Mouse (Mus musculus): ENCODE measurements around the gene Myom3.

The Myom3 gene

GRCm38 (mm10) chr4:135804169-135804568 lies 44.7 kb downstream of the Myom3 start:
- in situ Hi-C loops (cut with MboI, MseI) = loop anchor here (5.0 kb wide), 2 partner anchors 123 to 143 kb away; partner anchors contain the start of gene Hmgcl (in 1 of the 2)

- in situ Hi-C loops (cut with MboI, MseI) = no loop called here
These were observed 55.4 kb downstream of the Myom3 start for GRCm38 (mm10) chr4:135814896-135815295.

DNA sequence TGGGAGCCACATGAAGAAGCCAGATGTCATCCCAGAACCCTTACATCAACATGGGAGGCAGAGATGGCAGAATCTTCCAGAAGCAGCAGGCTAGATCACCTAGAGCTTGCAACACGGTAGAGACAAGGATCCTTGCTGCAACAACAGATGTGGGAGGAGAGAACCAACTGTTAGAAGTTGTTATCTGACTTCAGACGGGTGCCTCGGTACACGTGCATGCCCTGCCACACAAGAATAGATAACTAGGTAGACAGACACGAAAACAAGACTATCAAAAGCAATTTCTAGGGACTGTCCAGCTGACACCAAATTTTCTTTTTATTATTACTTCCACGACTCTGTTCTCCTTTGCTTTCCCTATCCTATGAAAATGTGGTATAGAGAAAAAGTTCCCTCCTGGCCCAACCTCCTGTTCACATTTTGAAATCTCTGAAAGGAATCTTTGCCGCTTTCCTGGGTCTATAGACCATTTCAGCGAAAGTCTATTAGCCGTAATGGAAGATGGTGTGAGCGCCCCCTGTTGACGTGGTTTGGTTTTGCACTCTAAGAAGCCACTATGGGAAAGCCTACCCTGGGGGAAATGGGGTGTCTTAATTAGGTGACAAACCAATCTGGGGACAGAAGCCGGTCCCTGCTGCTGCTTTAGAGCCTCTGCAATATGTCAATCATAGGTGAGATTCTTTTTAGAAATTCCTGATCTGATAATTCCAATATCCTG lies 57.5 kb downstream of the Myom3 start:
- in situ Hi-C loops (cut with MboI, MseI) = no loop called here

GRCm38 (mm10) chr4:135818366-135818765 lies 58.9 kb downstream of the Myom3 start:
- in situ Hi-C loops (cut with MboI, MseI) = no loop called here

DNA sequence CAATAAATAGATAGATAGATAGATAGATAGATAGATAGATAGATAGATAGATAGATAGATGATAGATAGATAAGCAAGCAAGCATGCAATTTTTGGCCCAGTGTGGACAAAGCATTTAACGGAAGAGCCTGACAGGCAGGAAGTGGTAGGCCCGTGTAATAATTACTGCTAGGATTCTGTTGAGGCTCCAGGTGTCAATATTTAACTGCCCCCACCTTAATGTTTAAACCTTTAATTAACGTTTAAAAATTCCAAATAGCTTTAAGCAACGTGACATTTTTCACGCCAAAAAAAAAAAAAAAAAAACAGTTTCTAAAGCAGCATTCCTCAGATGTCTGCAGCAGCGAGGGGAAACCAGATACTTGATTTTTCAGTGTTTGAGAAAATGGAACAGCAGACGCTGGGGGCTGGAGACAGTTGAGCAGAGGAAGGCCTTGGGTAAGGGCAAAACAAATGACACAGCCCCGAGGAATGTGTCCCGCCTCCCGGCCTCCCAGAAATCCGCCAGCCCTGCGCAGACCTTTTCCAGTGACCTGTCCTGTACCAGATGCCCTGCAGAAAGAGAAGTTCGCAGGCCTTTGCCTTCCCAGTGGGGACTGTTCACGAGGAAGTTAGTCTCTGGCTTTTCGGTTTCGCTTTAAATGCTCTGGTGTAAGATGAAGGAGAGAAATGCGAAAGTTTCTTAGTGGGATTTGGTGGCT lies 60.5 kb downstream of the Myom3 start:
- in situ Hi-C loops (cut with MboI, MseI) = no loop called here

- in situ Hi-C loops (cut with MboI, MseI) = no loop called here
These were observed 62.3 kb downstream of the Myom3 start for GRCm38 (mm10) chr4:135821772-135822171.

DNA sequence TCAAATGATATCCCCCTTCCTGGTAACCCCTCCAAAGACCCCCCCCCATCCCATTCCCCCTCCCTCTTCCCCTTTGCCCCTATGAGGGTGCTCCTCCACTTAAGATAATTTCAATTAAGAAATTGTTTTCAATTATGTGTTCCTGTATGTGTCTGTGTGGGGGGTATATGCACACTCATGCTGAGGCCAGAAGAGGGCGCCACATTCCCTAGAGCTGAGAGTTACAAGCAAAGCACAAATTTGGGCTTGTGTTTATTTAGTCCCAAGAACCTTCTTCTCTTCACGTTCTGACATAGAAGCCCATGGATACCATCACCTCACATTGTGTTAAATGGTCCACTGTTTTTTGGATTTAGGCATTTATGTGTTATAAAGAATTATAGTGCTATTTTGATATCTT lies 63.8 kb downstream of the Myom3 start:
- in situ Hi-C loops (cut with MboI, MseI) = no loop called here

DNA sequence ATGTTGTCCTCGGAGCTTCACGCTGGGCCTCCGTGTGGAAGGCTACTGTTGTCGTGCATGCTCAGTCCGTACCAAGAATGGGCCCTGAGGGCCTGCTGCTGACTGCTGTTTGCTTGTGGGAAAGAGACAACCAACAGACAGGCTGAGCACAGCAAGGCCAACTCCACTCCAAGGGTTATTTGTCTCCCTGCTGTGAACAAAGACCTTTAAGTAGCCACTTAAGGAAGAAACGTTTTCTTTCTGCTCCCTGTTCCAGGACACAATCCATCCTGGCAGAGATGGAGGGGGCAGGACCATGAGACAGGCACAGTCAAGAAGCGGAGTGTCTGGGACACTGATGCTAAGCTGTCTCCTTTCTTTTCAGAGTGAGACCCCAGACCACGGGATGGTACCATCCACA lies 64.7 kb downstream of the Myom3 start:
- in situ Hi-C loops (cut with MboI, MseI) = no loop called here

DNA sequence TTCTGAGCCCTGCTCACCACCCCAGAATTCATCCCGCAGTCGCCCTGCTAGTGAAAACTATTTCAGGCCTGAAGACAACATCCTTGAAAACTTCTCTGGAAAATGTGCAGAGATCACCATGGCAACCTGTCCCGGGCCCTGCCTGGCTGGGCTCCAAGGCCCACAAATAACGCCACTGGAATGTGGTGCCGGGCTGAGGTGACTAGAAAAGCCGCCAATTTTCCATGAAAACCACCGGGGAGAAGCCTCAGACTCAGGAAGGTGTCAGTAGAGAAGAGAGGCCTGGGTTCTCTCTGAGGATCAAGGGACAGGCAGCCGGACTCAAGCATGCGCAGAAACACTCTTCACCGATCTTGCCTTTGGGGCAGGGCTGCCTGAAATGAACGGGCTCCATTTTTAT lies 69.0 kb downstream of the Myom3 start:
- in situ Hi-C loops (cut with MboI, MseI) = no loop called here

GRCm38 (mm10) chr4:135832070-135832469 lies 72.6 kb downstream of the Myom3 start:
- in situ Hi-C loops (cut with MboI, MseI) = no loop called here

DNA sequence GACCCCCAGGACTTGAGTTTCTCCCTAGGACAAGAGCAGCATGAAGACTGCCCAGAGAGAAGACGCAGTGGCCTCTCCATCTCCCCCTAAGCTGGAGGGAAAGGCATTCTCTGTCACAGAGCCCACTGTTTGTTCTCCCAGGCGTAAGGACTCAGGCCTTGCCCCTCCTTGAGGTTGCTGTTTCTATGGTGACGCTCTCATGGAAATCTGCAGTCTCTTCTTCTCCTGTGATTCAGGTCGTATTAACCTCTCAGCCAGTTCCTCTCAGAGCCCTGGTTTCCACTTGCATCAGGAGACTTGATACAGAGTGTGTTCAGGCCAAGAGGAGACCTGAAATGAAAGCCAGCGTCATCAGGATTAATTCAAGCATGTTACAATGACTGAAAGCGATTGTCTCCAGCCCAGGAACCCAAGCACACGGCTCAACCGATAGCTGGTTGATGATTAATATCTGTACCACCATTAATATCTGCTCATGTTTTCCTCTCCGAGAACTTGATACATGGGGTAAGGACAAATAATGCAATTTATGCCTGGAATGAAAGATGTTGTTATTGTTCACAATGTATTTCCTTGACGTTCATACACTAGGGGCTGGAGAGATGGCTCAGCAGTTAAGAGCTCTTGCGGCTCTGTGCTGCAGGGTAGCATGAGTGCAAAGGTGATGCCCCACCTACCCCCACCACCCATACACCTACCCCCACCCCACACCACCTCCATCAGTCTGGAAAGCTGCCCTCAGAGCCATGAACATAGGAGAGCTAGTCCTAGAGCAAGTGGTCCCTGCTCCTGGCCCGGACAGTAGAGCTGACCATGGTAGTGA lies 74.0 kb downstream of the Myom3 start:
- in situ Hi-C loops (cut with MboI, MseI) = no loop called here

- in situ Hi-C loops (cut with MboI, MseI) = no loop called here
These were observed 74.7 kb downstream of the Myom3 start for GRCm38 (mm10) chr4:135834124-135834717.

DNA sequence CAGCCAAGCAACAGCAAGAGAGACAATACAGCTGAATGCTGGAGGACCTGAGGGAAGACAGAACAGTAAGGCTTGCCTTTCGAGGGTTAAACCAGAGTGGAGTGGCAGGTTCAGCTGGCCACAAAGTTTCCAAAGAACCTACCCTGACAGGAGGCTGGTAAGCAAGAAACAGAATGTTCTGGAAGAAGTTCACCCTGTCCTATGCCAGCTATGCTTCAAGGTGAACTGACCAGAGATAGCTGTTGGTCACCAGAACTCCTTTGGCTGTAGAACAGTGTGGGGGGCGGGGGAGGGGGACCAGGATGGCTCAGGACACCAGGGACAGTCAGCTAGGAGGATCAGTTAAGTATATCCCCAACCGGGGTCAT lies 79.4 kb downstream of the Myom3 start:
- in situ Hi-C loops (cut with MboI, MseI) = no loop called here

DNA sequence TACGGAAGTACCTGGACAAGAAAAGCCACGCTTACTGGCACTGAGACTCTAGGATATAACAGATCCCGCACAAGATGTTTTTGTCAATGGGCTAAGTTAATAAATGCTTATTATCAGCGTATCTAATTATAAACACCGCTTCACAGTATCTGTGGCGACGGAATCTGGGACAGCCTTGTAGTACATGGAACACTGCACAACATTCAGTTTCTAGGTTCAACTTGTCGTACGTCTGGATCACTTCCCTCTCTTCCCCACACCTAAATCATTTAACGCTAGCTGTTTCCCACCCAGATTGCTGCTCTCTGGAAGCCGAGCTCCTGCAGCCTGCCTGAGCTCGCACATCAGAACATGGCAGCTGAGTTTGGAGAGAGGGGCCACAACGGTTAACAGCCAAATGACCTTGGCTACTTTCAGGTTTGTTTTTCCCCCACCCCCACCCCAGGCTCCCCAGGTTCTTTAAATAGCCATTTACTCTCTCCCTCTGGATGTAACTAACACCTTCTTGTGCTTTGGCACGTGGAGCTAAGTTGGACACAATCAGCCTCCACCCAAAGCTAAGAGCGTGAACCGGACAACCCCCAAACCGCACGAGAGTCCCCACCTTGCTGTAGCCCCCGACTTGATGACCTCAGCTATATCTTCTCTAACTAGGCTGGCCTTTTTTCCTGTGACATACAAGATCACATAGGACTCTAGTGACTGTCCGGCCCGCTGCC lies 79.9 kb downstream of the Myom3 start:
- in situ Hi-C loops (cut with MboI, MseI) = no loop called here

DNA sequence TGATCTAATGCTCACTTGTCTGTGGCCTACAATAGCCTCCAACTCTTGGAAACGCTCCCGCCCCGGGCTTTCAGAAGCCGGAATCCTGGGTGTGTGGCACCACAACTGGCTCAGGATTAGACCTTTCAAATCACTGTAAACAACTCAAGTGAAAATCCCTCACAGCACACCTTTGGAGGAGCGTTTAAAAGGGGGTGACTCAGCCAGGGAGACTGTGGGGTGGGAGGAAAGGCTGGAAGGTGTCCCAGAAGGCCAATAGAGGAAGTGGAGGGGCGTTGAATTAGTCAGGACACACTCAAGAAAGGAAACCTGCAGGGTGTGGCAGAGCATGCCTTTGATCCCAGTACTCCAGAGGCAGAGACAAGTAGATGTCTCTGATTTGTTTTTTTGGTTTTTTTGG lies 84.9 kb downstream of the Myom3 start:
- in situ Hi-C loops (cut with MboI, MseI) = no loop called here

DNA sequence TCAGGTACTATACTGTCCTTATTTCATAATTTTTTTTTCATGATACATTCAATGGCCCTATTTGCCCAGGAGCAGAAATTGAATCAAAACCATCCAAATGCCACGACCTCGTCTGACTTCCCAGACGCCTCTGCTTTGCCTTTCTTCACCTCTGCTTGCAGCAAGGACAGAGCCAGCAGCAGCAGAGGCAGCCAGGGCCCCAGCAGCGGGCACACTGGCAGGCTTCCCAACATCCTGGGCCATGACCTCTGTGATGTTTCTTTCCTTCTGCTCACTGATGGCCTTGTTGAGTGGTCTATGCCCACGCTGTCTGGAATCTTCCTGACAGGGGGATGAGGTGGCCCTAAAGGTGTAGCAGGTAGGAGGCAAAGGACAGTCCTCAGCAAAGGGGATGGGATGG lies 88.1 kb downstream of the Myom3 start:
- in situ Hi-C loops (cut with MboI, MseI) = no loop called here

- in situ Hi-C loops (cut with MboI, MseI) = loop anchor here in 1 of 2 experiments (25.0 kb wide), 1 partner anchor 1512 kb away; the partner anchor contains the start of gene Cdc42
These were observed 91.0 kb downstream of the Myom3 start for GRCm38 (mm10) chr4:135850411-135851095.

- in situ Hi-C loops (cut with MboI, MseI) = loop anchor here in 1 of 2 experiments (25.0 kb wide), 1 partner anchor 1510 kb away; the partner anchor contains the start of gene Cdc42
These were observed 92.4 kb downstream of the Myom3 start for GRCm38 (mm10) chr4:135851942-135852341.

- in situ Hi-C loops (cut with MboI, MseI) = loop anchor here in 1 of 2 experiments (25.0 kb wide), 1 partner anchor 1508 kb away; the partner anchor contains the start of gene Cdc42
These were observed 94.6 kb downstream of the Myom3 start for GRCm38 (mm10) chr4:135853987-135854546.

GRCm38 (mm10) chr4:135854630-135855029 lies 95.1 kb downstream of the Myom3 start:
- in situ Hi-C loops (cut with MboI, MseI) = loop anchor here in 1 of 2 experiments (25.0 kb wide), 1 partner anchor 1508 kb away; the partner anchor contains the start of gene Cdc42

All from T-helper 17 cell (primary cell).